Mouse (Mus musculus) ES-E14 (cell line): Measurements from ENCODE around the gene Nkx2-3.

Experiments used
- CHD2 ChIP-seq: IDR thresholded peaks from 2 replicates; pipeline ENCODE4 v1.6.1; 2014; ENCODE audit warnings: mild to moderate bottlenecking, low read depth, low read length, inconsistent platforms
- HCFC1 ChIP-seq: IDR thresholded peaks from 2 replicates; pipeline ENCODE4 v1.6.1; 2012; ENCODE audit warnings: low read length, inconsistent platforms, borderline replicate concordance; ENCODE audit not compliant: insufficient read depth
- MAFK ChIP-seq: IDR thresholded peaks from 2 replicates; pipeline ENCODE4 v1.6.1; 2014; ENCODE audit warnings: mild to moderate bottlenecking, low read depth, low read length, inconsistent platforms; ENCODE audit not compliant: insufficient read depth
- ZC3H11A ChIP-seq: IDR thresholded peaks from 2 replicates; pipeline ENCODE4 v1.6.1; 2012; ENCODE audit warnings: low read depth, mild to moderate bottlenecking, inconsistent platforms, low read length, borderline replicate concordance
- ZNF384 ChIP-seq: IDR thresholded peaks from 2 replicates; pipeline ENCODE4 v1.6.1; 2012; ENCODE audit warnings: low read depth, low read length, inconsistent platforms

DNA sequence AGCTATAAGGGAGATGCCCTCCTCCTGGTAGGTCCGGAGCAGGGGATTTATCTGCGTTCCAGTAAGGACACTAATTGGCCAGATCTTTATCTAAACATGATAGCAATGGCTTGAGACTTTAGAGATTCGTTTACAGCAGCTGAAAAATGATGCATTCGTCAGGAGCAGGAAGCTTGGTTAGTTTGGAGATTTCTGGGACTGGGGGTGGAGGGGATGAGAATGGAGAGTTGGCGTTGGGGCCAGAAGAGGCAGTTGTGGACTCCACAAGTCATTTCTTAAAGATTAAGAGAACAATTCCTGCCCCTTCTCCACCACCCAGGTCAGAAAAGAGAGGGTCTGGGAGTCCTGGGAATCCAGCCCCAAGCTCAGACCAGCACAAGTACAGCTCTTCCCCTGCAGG is 8.6 kb upstream of the Nkx2-3 start:
- TF ChIP-seq CHD2 (no peak), ZNF384 (no peak), ZC3H11A (no peak), HCFC1 (no peak), MAFK (no peak)
